Mouse (Mus musculus) hindbrain, embryonic 10.5 days (tissue): ENCODE measurements around the gene Egf. TPM values are rescaled to one million over a fixed set of nuclear protein-coding genes. Genes with fewer than 3 reads are reported as not detected.

Experiments used
- DNase-seq: peaks from one replicate; pipeline ENCODE4 v3.0.0-alpha.2; 2017; ENCODE audit warnings: low spot score
- H3K27ac ChIP-seq: fragments of 300-500 bp; sonication (generic); 2 replicates; pipeline ENCODE4 v1.5.1; 2016; ENCODE audit warnings: mild to moderate bottlenecking, moderate library complexity
- H3K27me3 ChIP-seq: fragments of 300-500 bp; sonication (generic); 2 replicates; pipeline ENCODE4 v1.6.1; 2016; ENCODE audit warnings: mild to moderate bottlenecking; ENCODE audit not compliant: poor library complexity, insufficient read depth, severe bottlenecking
- H3K36me3 ChIP-seq: fragments of 300-500 bp; sonication (generic); 2 replicates; pipeline ENCODE4 v1.6.1; 2016; ENCODE audit warnings: mild to moderate bottlenecking, moderate library complexity
- H3K4me1 ChIP-seq: fragments of 300-500 bp; sonication (generic); replicated peaks from 2 replicates; pipeline ENCODE4 v1.6.1; 2016; ENCODE audit warnings: mild to moderate bottlenecking
- H3K4me3 ChIP-seq: fragments of 300-500 bp; sonication (generic); 2 replicates; pipeline ENCODE4 v1.5.1; 2016; ENCODE audit warnings: mild to moderate bottlenecking, moderate library complexity
- H3K9me3 ChIP-seq: fragments of 300-500 bp; sonication (generic); 2 replicates; pipeline ENCODE4 v1.6.1; 2016; ENCODE audit warnings: mild to moderate bottlenecking, moderate library complexity
- WGBS: fragments of 180-500 bp; shearing (Covaris S2); methylation state at CpG from one replicate; pipeline ENCODE4 v1.1.7; 2016; 5-methylcytosine and 5-hydroxymethylcytosine counted together
- polyA plus RNA-seq: library from polyadenylated mRNA; unstranded; fragments of >200 nt; fragmentation: Nextera tagmentation; extraction: Ambion mirVana; gene quantifications from 2 replicates; pipeline ENCODE4 v1.2.1, GENCODE M21; 2016

Gene Egf
- polyA plus RNA-seq, 1 experiment from 2014 or later = 1.3 TPM

DNA sequence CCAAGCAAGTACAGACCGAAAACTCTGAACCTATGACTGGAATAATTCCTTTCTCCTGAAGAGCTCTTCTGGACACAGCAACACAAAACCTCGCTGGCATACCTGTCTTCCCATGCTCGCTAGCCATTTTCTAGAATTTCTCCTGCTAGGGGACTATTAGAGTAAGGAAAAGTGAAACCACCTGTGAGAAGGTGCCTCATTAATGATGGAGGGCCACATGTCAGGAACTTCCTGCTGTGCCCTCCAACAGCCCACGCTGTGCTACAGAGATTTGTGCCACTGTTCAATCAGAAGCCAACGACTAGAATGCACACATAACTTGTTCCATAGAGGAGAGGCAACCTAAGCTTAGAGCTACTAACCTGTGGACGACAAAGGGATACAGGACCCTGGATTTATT lies 12.3 kb downstream of the Egf start:
- 79% methylated on average over 6 of the region's 6 CpGs for WGBS
- DNase-seq = no peak
- no peaks in the 10 kb centered on the region for H3K4me1 ChIP-seq

DNA sequence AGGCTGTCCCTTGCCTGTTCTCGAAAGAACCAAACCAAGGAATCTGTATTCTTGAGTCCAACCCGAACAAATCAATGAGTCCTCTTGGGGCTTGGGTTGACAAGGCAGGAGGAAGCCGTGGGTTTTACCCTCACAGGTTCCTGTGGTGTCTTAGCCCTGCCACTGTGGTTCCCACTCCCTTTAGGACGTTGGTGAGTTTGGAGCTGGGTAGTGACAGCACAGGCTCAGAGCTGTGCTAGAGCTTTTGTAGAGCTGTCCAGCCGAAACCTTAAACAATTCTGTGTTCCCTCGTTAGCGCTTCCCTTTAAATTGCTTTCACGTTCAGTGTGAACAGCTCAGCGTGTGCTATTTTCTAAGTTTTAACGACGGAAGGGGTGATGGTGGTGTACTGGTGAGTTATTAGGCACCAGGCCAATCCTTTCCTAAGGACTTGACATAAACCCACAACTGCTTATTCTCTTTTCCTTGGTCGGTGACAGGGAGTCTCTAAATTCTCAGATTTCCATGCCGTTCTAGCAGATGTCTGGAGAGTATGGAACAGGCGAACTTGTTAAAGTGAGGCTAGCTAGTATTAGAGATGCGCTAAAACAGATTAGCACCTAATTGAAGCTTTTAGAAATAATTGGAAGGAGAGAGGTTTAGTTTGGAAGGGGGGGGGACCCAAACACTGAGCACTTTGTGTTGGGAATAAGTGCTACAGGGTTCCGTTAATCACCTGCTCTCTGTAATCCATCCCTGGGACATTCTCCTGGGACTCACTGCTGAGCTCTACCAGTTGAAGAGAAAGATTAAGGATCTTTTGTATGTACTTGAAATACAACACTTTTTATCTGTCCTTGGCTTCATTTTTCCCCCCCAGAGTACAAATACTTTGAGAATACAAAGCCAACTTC lies 16.6 kb downstream of the Egf start:
- Histone ChIP-seq H3K9me3 (no peaks in the 10 kb centered on the region), H3K4me1 (no peaks in the 10 kb centered on the region), H3K27me3 (no peaks in the 10 kb centered on the region), H3K36me3 (no peaks in the 10 kb centered on the region), H3K27ac (no peak overlapping the region), H3K4me3 (no peak overlapping the region)
- WGBS = 83% methylated on average over 16 of the region's 16 CpGs
- DNase-seq = no peak

More for the DNA sequence above, 12.3 kb downstream of the Egf start:
- no peaks in the 10 kb centered on the region for H3K9me3 ChIP-seq
- H3K27me3 ChIP-seq = no peaks in the 10 kb centered on the region
- H3K36me3 ChIP-seq = no peaks in the 10 kb centered on the region
- no peak overlapping the region for H3K27ac ChIP-seq
- no peak overlapping the region for H3K4me3 ChIP-seq

DNA sequence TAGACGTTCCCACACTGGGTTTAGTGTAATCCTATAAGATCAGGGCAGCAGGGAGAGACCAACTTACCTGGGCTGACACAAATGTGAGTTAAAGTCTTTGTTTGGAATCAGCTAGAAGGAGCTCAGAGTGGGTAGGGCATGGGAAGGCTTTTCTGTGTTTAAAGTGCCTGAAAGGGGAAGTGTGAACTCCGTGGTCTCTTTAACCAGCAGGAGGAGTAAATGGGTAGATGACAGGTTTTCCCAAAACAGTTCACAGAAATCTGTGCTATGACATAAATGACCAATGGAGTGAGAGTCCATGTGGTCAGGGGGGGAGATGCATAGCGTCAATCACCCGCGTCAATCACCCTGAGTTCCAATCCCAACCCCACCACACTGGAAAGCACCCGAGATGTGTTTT lies 23.5 kb downstream of the Egf start:
- Histone ChIP-seq H3K9me3 (no peaks in the 10 kb centered on the region), H3K36me3 (no peaks in the 10 kb centered on the region), H3K27me3 (0 out of 2 replicates have a peak, but pooled peaks cover 3% of the 10 kb centered on the region), H3K4me3 (no peak overlapping the region), H3K4me1 (no peaks in the 10 kb centered on the region), H3K27ac (no peak overlapping the region)
- no peak for DNase-seq
- 82% methylated on average over 6 of the region's 6 CpGs for WGBS

DNA sequence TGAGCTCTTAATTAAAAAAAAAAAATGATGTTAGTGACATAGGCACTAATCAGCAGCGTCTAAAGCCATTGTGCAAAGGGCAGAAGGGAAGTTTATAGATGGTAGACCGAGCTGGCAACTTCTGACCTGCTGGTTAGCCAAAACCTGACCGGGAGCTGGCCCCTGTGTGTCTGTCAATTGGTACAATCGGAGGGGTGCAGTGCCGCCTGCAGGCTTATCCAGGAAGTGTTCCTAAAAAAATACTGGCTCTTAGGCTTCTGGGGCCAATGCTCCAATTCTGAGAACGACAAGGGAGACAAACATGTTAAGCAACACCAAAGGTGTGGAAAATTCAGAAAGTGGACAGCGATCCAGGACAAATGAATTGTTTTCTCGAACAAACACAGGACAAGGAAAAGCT lies 24.7 kb downstream of the Egf start:
- H3K27me3 ChIP-seq = 0 out of 2 replicates have a peak, but pooled peaks cover 3% of the 10 kb centered on the region
- no peaks in the 10 kb centered on the region; the same call in 1 of the 2 replicates for H3K4me1 ChIP-seq
- WGBS = 30% methylated on average over 8 of the region's 8 CpGs
- H3K36me3 ChIP-seq = no peaks in the 10 kb centered on the region
- DNase-seq = peak; percentile 52
- H3K27ac ChIP-seq = no peak overlapping the region
- no peaks in the 10 kb centered on the region for H3K9me3 ChIP-seq
- no peak overlapping the region for H3K4me3 ChIP-seq

DNA sequence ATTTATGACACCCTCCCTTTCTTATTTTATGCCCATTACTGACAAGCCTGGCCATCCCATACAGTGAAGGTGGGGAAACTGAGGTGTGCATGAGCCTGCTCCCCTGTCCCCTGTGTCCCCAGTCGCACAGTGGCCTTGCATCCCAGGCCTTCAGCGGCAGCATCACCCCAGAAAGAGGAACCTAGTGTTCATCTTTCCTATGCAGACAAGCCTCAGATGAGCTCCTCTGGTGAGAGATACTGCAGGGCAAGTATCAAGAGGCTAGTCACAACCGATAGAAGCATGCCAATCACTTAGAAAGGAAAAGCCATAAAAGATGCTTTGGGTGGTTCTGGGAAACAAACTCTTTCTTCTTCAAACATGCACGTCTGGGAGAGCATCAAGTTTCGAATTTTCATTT lies 25.2 kb downstream of the Egf start:
- Histone ChIP-seq H3K36me3 (no peaks in the 10 kb centered on the region), H3K27ac (no peak overlapping the region), H3K4me3 (no peak overlapping the region), H3K4me1 (no peaks in the 10 kb centered on the region; the same call in 1 of the 2 replicates), H3K27me3 (0 out of 2 replicates have a peak, but pooled peaks cover 3% of the 10 kb centered on the region), H3K9me3 (no peaks in the 10 kb centered on the region)
- WGBS = 78% methylated on average over 5 of the region's 5 CpGs
- DNase-seq = no peak

DNA sequence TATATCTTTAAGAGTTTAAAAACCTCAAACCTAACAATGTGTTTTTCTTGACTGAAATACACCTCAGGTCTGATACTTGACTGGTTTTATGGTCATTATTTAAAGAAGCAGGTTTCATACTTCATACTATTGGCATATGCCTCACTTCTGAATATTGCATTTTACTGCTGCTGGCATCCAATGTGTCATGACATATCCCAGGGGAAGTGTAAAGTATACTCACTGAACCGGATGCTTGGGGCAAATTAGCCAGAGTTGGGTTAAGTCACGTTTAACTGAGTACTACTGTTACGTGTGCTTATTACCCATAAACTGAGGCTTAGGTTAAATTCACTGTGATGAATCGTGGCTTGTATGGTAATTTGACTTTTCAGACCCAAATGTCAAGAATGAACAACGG lies 29.5 kb downstream of the Egf start:
- H3K36me3 ChIP-seq = no peaks in the 10 kb centered on the region
- DNase-seq = no peak
- H3K27ac ChIP-seq = peak overlapping the region; percentile 91
- WGBS = 80% methylated on average over 5 of the region's 5 CpGs
- no peaks in the 10 kb centered on the region for H3K9me3 ChIP-seq
- H3K4me1 ChIP-seq = peaks cover 10% of the 10 kb centered on the region
- peak overlapping the region; percentile 61 for H3K4me3 ChIP-seq
- H3K27me3 ChIP-seq = 0 out of 2 replicates have a peak, but pooled peaks cover 3% of the 10 kb centered on the region

DNA sequence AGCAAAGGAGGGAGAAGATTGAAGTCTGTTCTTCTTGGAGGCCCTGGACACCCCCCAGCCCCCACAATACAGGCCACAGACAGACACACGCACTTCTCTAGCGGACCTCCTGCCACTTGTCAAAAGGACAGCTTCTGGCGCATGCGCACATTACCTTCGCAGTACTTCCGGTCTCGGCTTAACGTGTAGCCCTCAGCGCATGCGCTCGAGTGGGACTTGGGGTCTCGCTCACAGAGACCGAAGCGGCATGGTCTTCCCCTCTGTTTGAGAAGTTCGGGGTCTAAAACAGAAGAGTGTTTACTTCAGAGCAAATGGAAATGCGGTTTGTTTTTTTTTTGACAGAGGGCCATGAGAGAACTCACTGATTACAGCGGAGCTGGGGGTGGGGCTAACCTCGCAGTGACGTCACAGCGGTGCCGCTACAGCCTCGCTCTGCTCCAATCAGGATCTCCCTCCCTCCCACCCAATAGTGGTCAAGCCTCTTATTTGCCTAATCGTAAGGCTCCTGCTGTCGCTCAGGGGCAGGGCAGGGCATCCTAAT lies 30.1 kb downstream of the Egf start:
- WGBS = under 1% methylated on average over 24 of the region's 24 CpGs
- H3K27ac ChIP-seq = peak overlapping the region; percentile 91
- peak overlapping the region; percentile 61 for H3K4me3 ChIP-seq
- no peaks in the 10 kb centered on the region for H3K36me3 ChIP-seq
- H3K9me3 ChIP-seq = no peaks in the 10 kb centered on the region
- peak; percentile 91 for DNase-seq
- 0 out of 2 replicates have a peak, but pooled peaks cover 3% of the 10 kb centered on the region for H3K27me3 ChIP-seq
- peaks cover 10% of the 10 kb centered on the region for H3K4me1 ChIP-seq

DNA sequence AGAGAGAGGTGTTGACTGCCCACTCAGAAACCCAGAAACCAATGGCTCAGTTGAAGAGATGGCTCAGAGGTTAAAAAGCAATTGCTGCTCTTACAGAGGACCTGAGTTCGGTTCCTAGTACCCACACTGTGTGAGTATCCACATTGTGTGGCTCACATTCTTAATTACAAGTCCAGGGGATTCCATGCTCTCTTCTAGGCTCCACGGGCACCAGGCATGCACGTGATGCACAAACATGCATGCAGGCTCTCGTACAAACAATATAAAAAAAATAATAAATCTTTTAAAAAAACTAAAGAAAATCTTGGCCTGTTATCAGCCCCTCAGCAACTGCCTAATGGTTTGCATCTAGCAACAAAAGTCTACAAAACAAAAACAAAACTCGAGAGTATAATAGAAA lies 30.6 kb downstream of the Egf start:
- Histone ChIP-seq H3K4me3 (peak overlapping the region; percentile 61), H3K27ac (peak overlapping the region; percentile 91), H3K4me1 (peaks cover 10% of the 10 kb centered on the region), H3K27me3 (no peaks in the 10 kb centered on the region), H3K9me3 (no peaks in the 10 kb centered on the region), H3K36me3 (no peaks in the 10 kb centered on the region)
- no peak for DNase-seq
- WGBS = 76% methylated on average over 5 of the region's 5 CpGs

DNA sequence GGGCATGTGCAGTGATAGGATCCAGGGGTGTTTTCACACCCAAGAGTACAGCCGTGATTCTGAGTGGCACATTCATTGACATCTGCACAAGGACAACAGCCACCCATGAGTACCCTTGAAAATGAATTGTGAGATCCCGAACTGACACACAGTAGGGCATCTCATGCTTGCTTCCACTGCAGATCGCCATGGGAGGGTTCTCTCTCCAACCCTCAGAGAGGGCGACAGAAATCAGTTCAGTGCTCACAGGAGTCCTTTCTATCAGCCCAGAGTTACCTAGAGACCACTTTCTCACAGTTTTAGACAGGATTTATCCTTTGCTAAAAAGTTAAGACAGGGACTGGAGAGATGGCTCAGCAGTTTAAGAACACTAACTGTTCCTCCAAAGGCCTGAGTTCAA lies 31.8 kb downstream of the Egf start:
- DNase-seq = no peak
- Histone ChIP-seq H3K27ac (no peak overlapping the region), H3K4me3 (no peak overlapping the region), H3K4me1 (peaks cover 10% of the 10 kb centered on the region), H3K27me3 (no peaks in the 10 kb centered on the region), H3K36me3 (no peaks in the 10 kb centered on the region), H3K9me3 (no peaks in the 10 kb centered on the region)
- 60% methylated on average over 4 of the region's 4 CpGs for WGBS

DNA sequence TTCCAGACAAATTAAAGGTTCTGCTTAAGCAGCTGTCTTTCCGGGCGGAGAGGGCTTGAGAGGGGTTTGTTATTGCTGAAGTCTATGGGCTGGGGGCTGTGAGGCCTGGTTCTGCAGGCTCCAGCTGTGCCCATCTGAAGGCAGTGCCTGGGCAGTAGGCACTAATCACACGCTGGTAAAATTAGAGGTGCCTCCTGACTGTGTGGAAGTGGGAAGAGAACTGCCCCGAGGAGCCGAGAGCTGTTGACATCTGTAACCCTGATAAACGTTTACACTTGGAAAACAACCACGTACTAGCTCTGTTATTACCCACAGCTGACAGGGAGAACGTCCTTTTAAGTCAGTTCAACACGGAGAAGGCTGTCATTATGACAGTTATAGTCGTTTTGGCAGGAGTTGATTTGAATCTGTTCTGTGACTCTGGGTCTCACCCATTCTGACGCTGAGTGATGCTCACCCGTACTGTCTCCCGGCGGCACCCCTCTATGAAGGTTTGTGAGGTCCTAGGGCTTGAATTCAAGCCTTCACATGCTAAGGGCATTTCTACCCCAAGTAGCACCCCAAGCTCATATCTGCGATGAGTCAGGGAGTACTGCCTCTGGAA lies 40.5 kb downstream of the Egf start:
- WGBS = 85% methylated on average over 15 of the region's 15 CpGs

DNA sequence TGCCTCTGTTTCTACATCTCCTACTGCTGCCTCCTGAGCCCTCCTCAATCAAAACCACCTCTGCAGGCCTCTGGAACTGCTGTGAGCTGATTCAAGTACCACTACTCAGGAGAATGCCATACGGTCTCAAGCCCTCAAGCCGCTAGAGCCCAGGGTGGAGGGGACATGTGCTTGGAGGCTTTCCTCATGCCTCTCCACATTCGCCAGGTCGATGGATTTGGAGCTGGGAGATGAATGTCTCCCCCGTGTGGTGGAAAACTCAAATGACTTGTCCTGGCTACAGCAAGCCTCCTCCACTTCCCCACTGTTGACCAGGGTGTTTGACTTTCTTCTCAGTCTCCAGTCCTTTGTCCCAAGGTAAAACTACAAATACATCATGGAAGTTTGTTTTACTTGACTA lies 47.0 kb downstream of the Egf start:
- Histone ChIP-seq H3K4me3 (no peak overlapping the region), H3K27me3 (no peaks in the 10 kb centered on the region), H3K36me3 (0 out of 2 replicates have a peak, but pooled peaks cover under 1% of the 10 kb centered on the region), H3K9me3 (no peaks in the 10 kb centered on the region), H3K27ac (no peak overlapping the region), H3K4me1 (no peaks in the 10 kb centered on the region)
- peak; percentile 59 for DNase-seq
- 28% methylated on average over 5 of the region's 5 CpGs for WGBS

More for the DNA sequence above, 40.5 kb downstream of the Egf start:
- no peak overlapping the region for H3K4me3 ChIP-seq
- H3K27me3 ChIP-seq = no peaks in the 10 kb centered on the region
- H3K4me1 ChIP-seq = no peaks in the 10 kb centered on the region
- DNase-seq = no peak
- H3K27ac ChIP-seq = no peak overlapping the region
- no peaks in the 10 kb centered on the region for H3K36me3 ChIP-seq
- no peaks in the 10 kb centered on the region for H3K9me3 ChIP-seq

DNA sequence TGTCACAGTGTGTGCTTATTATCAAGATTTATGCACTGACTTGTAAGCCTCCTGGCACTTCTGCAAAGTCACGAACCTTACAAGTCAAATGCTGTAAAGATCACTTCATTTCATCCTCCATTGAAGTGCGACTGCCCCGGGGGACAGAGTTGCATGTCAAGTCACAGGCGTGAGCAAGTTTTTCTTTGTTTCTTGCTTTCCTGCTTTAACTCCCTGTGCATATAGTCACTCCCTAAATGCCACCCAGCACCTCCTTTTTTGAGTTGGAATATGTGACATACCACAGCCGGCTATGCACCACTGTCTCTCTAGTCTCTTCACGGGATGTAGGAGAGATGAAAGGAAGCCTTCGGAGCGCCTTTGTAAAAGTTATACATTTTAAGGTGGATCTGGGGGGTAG lies 56.2 kb downstream of the Egf start:
- Histone ChIP-seq H3K4me3 (no peak overlapping the region), H3K36me3 (0 out of 2 replicates have a peak, but pooled peaks cover 3% of the 10 kb centered on the region), H3K27me3 (no peaks in the 10 kb centered on the region), H3K9me3 (no peaks in the 10 kb centered on the region), H3K27ac (no peak overlapping the region), H3K4me1 (0 out of 2 replicates have a peak, but pooled peaks cover 4% of the 10 kb centered on the region)
- WGBS = 83% methylated on average over 8 of the region's 8 CpGs
- no peak for DNase-seq

DNA sequence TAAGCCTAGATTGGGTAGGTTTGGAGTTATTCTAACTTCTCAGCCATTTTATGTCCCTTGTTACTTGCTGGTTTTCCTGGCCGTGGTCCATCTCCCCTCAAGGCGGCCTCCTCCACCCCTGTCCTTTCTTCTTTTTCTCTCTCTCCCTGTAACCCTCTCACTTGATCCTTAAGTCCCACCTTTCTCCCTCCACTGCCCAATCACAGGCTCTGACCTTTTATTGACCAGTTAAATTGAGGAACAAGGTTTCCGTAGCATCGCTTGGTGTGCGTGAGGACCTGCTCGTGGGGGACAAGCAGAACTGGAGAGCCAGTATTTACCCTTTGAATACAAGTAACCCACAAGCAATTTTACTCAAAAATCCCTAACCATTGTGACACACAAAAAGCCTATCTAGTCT lies 56.8 kb downstream of the Egf start:
- DNase-seq = no peak
- Histone ChIP-seq H3K4me3 (no peak overlapping the region), H3K36me3 (0 out of 2 replicates have a peak, but pooled peaks cover 3% of the 10 kb centered on the region), H3K27ac (no peak overlapping the region), H3K27me3 (no peaks in the 10 kb centered on the region), H3K9me3 (no peaks in the 10 kb centered on the region), H3K4me1 (0 out of 2 replicates have a peak, but pooled peaks cover 6% of the 10 kb centered on the region)
- WGBS = 86% methylated on average over 6 of the region's 6 CpGs
